In genomic region chr11:94181694-94182093, GRCm38 (mm10) we compare ENCODE assay signal across 20 mouse cellular contexts.
"Had no signal": no experiment of that assay in that cellular context is flagged by ENCODE, and none has a peak within 500 bp of the region (broad histone marks: within the 10 kb centered on the region; RNA-seq: fewer than 3 reads in every experiment).

No protein-coding gene starts in this region.

- ATAC-seq: liver, postnatal 0 days; lung, postnatal 0 days; midbrain, embryonic 13.5 days; midbrain, embryonic 15.5 days had no signal

- H3K4me3 ChIP-seq: liver, embryonic 13.5 days; liver, embryonic 15.5 days; lung, embryonic 15.5 days; midbrain, embryonic 13.5 days; midbrain, embryonic 15.5 days; neural tube, embryonic 13.5 days; neural tube, embryonic 15.5 days had no signal

- H3K9me3 ChIP-seq: liver, embryonic 13.5 days; liver, embryonic 15.5 days; lung, embryonic 15.5 days; midbrain, embryonic 13.5 days; midbrain, embryonic 15.5 days; neural tube, embryonic 13.5 days; neural tube, embryonic 15.5 days had no signal

- H3K27me3 ChIP-seq: lung, embryonic 15.5 days; midbrain, embryonic 13.5 days; midbrain, embryonic 15.5 days; neural tube, embryonic 13.5 days; neural tube, embryonic 15.5 days had no signal

- H3K9ac ChIP-seq: liver, embryonic 13.5 days; liver, embryonic 15.5 days; liver, postnatal 0 days; lung, embryonic 15.5 days; midbrain, embryonic 13.5 days; midbrain, embryonic 15.5 days; neural tube, embryonic 13.5 days; neural tube, embryonic 15.5 days had no signal

- H3K27ac ChIP-seq: liver, embryonic 13.5 days; liver, embryonic 15.5 days; lung, embryonic 15.5 days; midbrain, embryonic 13.5 days; midbrain, embryonic 15.5 days; neural tube, embryonic 13.5 days; neural tube, embryonic 15.5 days had no signal

- H3K36me3 ChIP-seq: liver, embryonic 13.5 days; liver, embryonic 15.5 days; lung, embryonic 15.5 days; midbrain, embryonic 13.5 days; midbrain, embryonic 15.5 days; neural tube, embryonic 13.5 days; neural tube, embryonic 15.5 days had no signal

- H3K4me2 ChIP-seq: liver, embryonic 13.5 days; liver, embryonic 15.5 days; lung, embryonic 15.5 days; midbrain, embryonic 11.5 days; midbrain, embryonic 13.5 days; midbrain, embryonic 15.5 days; neural tube, embryonic 13.5 days; neural tube, embryonic 15.5 days had no signal

- DNase-seq: liver, embryonic 13.5 days; liver, postnatal 0 days; lung, adult 2 months; lung, postnatal 14 days; lung, postnatal 4 days; retina, postnatal 1 day; right cerebral cortex, adult 18-20 months; right cerebral cortex, postnatal 25 days; right cerebral cortex, postnatal 4 days; spleen, adult 18-20 months; thymus, adult 18-20 months; thymus, postnatal 25 days had no signal

- H3K4me1 ChIP-seq: lung, embryonic 15.5 days; midbrain, embryonic 13.5 days; midbrain, embryonic 15.5 days; neural tube, embryonic 13.5 days; neural tube, embryonic 15.5 days had no signal
